Mouse (Mus musculus) adrenal gland, adult 8-10 months (tissue): ENCODE data around the gene Ttc4. TPM values are rescaled to one million over a fixed set of nuclear protein-coding genes. Genes with fewer than 3 reads are reported as not detected.

Experiments
- DNase-seq: peaks from one replicate; pipeline ENCODE4 v3.0.0; 2022
- total RNA-seq, 4 experiments: library from RNA; stranded (reverse); gene quantifications; 2 replicates each; pipeline ENCODE4 v1.2.4; 2022

Gene Ttc4
- total RNA-seq = 10 to 100 TPM; 24.6 to 40.1 (median 29.1) TPM

GRCm38 (mm10) chr4:106678442-106679118 lies at the start of gene Ttc4:
Gene Ttc4, minus strand, starts transcription at chr4:106678944.
- peak; percentile 82 for DNase-seq

GRCm38 (mm10) chr4:106720631-106721030 lies 41.9 kb upstream of the Ttc4 start:
- no peak for DNase-seq

GRCm38 (mm10) chr4:106713622-106714021 lies 34.9 kb upstream of the Ttc4 start:
- DNase-seq = no peak

- peak; percentile 50 for DNase-seq
Measured at GRCm38 (mm10) chr4:106708408-106708807, 29.7 kb upstream of the Ttc4 start.

DNA sequence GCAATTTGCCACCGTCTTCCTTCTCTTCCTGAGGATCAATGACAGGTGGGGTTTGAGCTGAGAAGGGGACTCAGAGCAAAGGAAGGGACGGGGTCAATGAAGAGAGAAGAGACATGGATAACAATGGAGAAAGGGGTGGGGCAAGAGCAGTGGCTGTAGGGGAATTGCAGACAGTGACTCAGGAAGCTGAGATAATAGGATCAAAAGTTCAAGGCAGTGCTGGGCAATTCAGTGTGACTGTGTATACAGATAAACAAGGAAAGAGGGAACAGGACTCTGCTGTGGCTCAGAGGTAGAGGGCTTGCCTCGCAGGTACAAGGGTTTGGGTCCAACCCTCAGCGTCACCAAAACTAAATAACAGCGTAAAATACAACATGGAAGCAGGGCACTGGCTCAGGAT lies 29.2 kb upstream of the Ttc4 start:
- peak; percentile 37 for DNase-seq

DNA sequence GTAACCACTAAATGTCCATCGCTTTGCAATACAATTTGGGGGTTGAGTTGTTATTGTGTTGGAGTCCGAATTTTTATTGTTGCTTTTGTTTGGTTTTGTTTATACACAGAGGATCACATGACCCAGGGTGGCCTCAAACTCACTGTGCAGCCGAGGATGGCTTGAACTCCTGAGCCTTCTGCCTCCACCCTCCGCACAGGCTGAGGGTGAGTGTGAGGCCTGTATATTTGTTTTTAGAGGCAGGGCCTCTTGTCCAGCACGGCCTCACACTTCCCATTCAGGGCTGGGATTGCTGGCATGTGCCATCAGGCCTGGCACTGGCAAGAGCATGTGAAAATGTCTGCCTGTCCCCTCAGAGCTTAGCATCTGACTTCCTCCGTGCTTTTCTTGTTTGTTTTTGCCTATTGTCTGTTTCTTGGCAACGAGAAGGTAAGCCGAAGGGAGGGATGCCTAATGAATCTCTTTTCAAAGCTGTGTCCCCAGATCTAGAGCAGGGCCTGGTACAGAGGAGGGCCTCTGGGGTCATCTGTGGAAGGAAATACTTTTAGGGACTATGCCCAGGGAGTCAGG lies 26.4 kb upstream of the Ttc4 start:
- DNase-seq = no peak

DNA sequence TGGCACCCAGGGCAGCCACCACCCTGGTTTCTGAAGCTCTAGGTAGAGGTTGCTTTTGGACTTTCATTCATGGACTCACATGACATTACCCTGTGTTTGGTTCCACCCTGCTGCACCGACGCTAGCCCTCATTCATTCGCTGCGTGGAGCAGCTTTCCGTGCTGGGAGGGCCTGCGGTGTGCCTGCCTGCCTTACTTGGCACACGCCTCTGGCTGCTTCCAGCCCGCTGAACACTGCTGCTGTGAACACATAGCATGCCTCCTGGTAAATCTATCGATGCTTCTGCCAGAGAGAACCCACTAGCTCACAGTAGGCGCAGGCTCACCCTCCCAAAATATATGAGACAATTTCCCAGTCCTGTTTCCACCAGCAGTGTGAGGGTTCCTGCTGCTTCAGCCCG lies 25.7 kb upstream of the Ttc4 start:
- no peak for DNase-seq

- no peak for DNase-seq
Measured at GRCm38 (mm10) chr4:106703956-106704355, 25.2 kb upstream of the Ttc4 start.

DNA sequence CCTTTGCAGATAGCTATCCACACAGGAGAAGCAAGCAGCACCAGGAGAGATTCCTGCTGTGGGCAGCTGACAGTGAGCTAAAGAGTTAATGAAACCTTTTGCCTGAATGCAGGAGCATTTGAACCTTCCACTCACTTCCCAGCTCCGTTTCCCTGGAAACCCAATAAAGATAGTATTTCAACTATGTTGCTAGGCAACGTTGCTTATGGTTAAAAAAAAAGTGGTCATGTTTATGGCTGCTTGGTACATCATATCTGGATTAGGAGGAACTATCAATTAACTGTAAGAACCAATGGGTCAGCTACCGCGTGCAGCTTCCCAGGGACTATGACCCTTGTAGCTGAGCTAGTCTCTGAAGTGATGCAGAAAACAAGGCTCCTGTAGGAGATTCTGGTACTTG lies 22.1 kb upstream of the Ttc4 start:
- no peak for DNase-seq

DNA sequence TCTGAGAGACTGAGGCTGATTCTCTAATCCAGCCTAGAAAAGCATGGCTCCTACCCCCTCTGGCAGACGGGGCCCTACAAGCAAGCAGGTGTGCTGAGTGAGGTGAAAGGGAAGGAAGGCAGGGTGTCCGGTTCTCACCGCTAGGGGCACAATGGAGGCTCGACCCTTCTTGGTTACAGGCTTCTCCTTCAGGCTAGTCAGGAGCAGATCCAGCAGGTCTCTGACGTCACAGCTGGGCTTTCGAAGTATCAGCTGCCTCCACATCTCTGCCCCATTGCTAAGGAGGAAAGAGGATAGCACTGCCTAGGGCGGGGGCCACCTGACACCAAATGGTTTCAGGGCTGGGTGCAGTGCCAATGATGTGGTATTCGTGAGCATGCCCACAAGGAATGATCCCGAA lies 21.2 kb upstream of the Ttc4 start:
- no peak for DNase-seq

DNA sequence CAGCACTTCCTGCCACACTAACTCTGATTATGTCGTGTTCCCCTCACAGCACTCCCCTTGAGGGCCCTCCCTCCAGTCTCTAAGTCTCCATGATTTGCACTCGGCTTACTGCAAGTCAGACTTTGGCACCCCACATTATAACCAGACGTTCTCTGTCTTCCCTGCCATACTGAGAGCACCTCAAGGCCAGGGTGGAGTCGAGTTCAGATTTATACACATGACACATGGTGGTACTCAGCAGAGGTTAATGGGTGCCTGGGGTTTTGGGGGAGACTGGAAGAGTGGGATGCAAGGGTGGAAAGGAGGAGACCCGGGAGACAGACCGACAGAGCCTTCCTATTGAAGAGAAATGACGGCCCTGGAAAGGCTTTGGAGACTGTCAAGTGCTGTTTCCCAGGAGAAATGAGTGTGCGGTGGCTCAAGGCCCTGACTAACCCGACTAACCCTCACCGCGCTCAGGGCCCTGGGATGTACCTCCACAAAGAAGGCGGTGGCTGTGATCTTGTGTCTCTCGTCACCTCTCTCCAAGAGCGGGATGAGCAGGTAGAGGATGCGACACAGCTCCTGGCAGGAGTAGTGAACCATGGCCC lies 15.2 kb upstream of the Ttc4 start:
- no peak for DNase-seq

DNA sequence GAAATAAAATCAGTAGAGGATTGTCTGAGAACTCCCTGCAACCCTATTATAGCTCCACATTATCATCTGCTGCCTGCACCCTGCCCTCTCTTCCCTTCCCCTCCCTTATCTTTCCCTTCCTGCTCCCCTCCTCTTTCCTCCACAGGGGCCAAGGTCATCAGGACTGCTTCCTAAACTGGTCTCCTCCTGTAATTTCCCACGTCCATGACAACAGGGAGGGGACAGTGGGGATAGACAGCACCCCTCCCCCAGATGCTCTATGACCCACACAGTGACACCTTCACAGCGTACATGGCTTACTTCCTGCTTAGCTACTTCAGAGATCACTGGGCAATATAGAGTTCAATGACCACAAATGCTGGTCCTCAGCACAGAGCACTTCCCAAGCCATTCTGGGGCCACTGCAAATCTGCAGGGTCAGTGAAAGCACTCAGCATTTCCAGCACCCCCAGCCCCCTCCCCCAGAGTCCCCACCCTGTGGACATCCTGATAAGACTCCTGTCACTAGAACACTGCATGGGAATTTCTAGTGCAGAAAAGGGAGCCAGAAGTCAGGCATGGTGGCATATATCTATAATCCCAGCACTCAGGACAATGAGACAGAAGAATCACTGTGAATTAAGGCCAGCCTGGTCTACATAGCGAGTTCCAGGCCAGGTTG lies 10.0 kb upstream of the Ttc4 start:
- no peak for DNase-seq

GRCm38 (mm10) chr4:106680955-106681354 lies 2.2 kb upstream of the Ttc4 start:
- DNase-seq = no peak

GRCm38 (mm10) chr4:106679152-106679551 lies 408 bp upstream of the Ttc4 start:
- no peak for DNase-seq

DNA sequence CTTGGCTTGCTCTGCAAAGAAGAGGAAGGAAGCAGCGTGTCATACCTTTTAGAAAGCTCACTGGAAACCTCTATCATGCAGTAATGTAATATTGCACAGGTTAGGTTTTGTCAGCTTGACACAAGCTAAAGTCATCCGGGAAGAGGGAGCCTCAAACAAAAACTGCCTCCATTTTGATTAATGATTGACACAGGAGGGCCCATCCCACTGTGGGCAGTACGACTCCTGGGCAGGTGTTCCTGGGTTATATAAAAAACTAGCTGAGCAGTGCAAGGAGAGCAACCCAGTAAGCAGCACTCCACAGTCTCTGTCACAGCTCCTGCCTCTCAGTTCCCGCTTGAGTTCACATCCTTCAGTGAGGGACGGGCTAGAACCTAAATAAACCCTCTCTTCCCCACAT lies 2.0 kb downstream of the Ttc4 start:
- no peak for DNase-seq

GRCm38 (mm10) chr4:106666546-106666945 lies 12.2 kb downstream of the Ttc4 start:
- no peak for DNase-seq

DNA sequence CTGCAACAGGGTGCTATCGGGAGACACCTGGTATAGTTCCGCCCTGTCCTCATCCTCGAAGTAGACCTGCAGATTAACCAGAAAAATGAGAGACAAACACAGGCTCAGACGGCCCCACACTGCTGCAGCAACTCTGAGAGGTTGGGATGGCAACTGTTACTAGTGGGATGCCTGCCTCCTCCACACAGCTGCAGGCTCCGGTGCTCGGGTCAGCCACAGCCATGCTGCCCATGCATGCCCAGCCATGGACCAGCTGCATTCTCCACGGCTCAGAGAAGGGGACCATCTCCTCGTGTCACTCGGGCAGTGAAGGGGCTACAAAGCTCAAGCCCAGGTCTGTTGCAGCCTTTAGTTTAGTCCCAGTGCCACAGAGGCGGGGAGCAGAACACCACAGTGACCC lies 13.1 kb downstream of the Ttc4 start:
- no peak for DNase-seq

GRCm38 (mm10) chr4:106665269-106665668 lies 13.5 kb downstream of the Ttc4 start:
- DNase-seq = no peak

DNA sequence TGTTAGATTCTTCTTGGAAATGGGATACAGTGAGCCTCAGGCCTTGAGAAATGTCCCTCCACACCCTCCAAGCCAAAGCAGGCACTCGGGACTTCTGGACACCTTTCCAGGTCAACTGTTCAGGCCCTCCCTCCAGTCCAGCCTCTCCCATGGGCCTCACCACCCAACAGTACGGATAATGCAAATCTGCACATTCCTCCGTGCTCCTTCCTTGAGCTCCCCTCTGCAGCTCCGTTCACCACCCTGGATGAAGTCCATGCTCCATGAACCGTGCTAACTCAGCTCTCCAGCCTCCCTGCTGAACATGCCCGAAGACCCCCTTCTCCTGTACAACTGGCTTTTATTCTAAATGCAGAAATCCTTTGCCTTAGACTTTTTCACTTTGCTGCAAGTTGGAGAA lies 14.0 kb downstream of the Ttc4 start:
- DNase-seq = no peak

DNA sequence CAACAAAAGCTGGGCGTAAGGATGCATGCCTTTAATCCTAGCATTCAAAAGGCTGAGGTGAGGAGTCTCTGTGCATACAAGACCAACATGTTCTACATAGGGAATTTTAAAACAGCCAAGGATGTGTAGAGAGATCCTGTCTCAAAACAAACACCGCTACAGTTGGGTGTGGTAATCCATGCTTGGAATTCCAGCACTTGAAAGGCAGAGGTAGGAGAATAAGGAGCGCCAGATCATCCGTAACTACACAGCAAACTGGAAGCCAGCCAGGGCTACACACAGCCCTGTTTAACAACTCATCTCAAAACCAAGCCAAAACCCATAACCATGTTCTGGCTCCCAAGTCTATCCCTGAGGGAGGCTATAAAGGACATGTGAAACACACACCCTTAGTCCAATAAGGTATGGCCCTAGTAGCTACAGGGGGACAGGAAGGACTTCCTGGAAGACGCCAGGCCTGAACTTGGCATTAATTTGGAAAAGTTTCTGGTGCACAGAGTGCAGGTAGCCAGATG lies 14.7 kb downstream of the Ttc4 start:
- DNase-seq = no peak

DNA sequence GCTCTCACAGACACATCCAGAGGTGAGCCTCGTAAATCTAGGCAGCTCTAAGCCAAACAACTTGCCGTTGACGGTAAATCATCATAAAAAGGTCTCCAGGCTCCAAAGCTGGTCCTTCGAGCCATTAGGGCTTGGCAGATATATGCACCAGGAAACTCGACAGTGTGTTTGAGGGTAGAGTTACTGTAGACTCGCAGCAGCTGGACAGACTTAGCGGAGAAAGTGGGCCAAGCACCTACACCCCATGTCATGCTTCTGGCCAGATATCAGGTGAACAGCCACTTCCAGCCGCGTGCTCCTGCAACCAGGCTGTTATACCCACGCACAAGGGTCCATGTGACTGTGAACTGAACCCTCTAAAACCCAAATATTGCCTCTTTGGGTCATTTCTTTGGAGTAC lies 23.1 kb downstream of the Ttc4 start:
- DNase-seq = no peak

GRCm38 (mm10) chr4:106653051-106653450 lies 25.7 kb downstream of the Ttc4 start:
- DNase-seq = no peak

DNA sequence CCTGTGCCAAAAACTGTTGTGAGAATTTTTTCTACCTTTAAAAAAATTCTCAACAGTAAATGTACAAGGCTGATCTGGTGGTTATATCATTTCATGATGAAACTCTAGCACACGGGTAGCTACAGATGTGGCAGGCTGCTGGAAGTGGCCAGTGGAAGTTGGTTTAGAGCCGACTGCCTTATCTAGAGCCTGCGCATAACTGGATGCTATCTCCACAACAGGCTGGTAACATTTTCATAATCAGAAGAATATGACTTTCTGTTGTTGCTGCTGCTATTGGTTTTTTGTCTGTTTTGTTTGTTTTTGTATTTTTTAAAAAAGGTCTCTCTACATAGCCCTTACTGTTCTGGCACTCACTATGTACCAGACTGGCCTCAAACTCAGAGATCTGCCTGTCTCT lies 26.2 kb downstream of the Ttc4 start:
- no peak for DNase-seq
